Mouse (Mus musculus) embryonic facial prominence, embryonic 13.5 days (tissue): ENCODE measurements around the gene Mapk8ip3. TPM values are rescaled to one million over a fixed set of nuclear protein-coding genes. Genes with fewer than 3 reads are reported as not detected.
"Not testable (repeated sequence)": the region's sequence is repeated elsewhere in the genome, so short reads cannot be mapped to it uniquely, and the experiment has no call there.

Experiments used
- ATAC-seq: fragments of 200-750 bp; cut with Nextera tagmentation; 2 replicates; pipeline ENCODE4 v1.8.0; 2017; ENCODE audit warnings: low read depth; ENCODE audit not compliant: insufficient number of reproducible peaks, insufficient read depth, low FRiP score, low TSS enrichment
- H3K27ac ChIP-seq: fragments of 300-500 bp; sonication (generic); 2 replicates; pipeline ENCODE4 v1.5.1; 2015; ENCODE audit warnings: moderate library complexity, mild to moderate bottlenecking, inconsistent platforms
- H3K27me3 ChIP-seq: fragments of 300-500 bp; sonication (generic); 2 replicates; pipeline ENCODE4 v1.6.1; 2015; ENCODE audit warnings: mild to moderate bottlenecking, inconsistent platforms
- H3K36me3 ChIP-seq: fragments of 300-500 bp; sonication (generic); 2 replicates; pipeline ENCODE4 v1.6.1; 2015; ENCODE audit warnings: mild to moderate bottlenecking, inconsistent platforms
- H3K4me1 ChIP-seq: fragments of 300-500 bp; sonication (generic); 2 replicates; pipeline ENCODE4 v1.6.1; 2015; ENCODE audit warnings: inconsistent platforms
- H3K4me2 ChIP-seq: fragments of 300-500 bp; sonication (generic); 2 replicates; pipeline ENCODE4 v1.6.1; 2015; ENCODE audit warnings: moderate library complexity, mild to moderate bottlenecking, inconsistent platforms
- H3K4me3 ChIP-seq: fragments of 300-500 bp; sonication (generic); 2 replicates; pipeline ENCODE4 v1.5.1; 2015; ENCODE audit warnings: mild to moderate bottlenecking, inconsistent platforms
- H3K9ac ChIP-seq: fragments of 300-500 bp; sonication (generic); 2 replicates; pipeline ENCODE4 v1.6.1; 2015; ENCODE audit warnings: mild to moderate bottlenecking, inconsistent platforms
- H3K9me3 ChIP-seq: fragments of 300-500 bp; sonication (generic); 2 replicates; pipeline ENCODE4 v1.6.1; 2016; ENCODE audit warnings: inconsistent platforms
- WGBS: fragments of 180-500 bp; shearing (Covaris S2); methylation state at CpG from one replicate; pipeline ENCODE4 v1.1.7; 2015; ENCODE audit warnings: mixed read lengths; 5-methylcytosine and 5-hydroxymethylcytosine counted together
- polyA plus RNA-seq: library from polyadenylated mRNA; unstranded; fragments of >200 nt; fragmentation: Nextera tagmentation; extraction: Ambion mirVana; gene quantifications from 2 replicates; pipeline ENCODE4 v1.2.1, GENCODE M21; 2015

Gene Mapk8ip3
- 41.6 and 43.0 TPM in 2 replicates for polyA plus RNA-seq

DNA sequence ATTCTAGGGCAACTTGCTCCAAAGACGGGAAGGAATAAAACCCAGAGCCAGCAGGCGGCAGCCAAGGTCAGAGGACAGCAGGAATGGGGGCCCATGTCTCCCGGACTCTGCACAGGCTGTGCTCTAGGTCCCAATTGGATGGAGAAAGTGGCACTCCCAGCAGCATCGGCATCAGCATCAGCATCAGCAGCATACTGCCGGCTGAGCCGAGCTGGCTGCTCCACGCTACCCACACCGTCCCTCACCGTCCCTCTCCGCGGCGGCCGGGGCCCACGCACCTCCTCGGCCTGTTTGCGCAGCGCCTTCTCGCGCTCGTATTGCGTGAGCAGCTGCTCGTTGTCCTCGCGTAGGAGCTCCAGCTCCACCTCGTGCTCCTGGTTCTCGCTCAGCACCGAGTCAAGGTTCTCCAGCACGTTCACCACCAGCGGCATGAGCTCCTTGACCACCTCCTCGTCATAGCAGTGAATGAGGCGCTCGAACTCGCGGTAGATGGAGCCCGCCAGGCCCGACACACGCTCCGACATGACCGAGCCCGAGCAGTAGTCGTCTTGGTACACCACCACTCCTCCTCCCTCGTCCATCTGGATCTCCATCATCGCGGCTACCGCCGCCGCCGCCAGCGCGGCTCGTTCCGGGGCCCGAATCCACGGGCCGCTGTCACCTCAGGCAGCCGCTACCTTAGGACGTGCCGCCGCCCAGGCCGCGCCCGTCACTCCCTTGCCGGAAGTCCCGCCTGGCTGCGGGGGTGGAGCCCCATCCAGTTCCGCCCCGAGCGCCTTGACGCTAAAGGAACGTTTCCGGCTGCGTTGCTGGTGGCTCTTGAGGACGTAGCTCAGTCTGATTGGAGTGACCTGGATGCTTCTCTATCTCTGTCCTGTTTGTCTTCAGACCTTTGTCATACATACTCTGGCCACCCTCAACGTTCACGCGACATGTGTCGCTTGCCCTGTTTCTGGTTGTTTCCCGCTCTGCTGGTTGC is at the start of gene Mapk8ip3:
Mapk8ip3 (minus strand) TSS at position 719 of the 979 bp plus-strand sequence.
- peak; percentile 90 for ATAC-seq
- Histone ChIP-seq H3K4me1 (peaks cover 24% of the 10 kb centered on the region), H3K36me3 (peaks cover 1% of the 10 kb centered on the region; the same call in 1 of the 2 replicates), H3K4me2 (peak within 1 kb of the TSS; percentile 73), H3K27me3 (no peaks in the 10 kb centered on the region), H3K4me3 (peak within 1 kb of the TSS; percentile 95), H3K9me3 (no peaks in the 10 kb centered on the region), H3K9ac (peak within 1 kb of the TSS; percentile 94), H3K27ac (peak within 1 kb of the TSS; percentile 80)
- WGBS: under 1% methylated on average over 78 of the region's 78 CpGs

DNA sequence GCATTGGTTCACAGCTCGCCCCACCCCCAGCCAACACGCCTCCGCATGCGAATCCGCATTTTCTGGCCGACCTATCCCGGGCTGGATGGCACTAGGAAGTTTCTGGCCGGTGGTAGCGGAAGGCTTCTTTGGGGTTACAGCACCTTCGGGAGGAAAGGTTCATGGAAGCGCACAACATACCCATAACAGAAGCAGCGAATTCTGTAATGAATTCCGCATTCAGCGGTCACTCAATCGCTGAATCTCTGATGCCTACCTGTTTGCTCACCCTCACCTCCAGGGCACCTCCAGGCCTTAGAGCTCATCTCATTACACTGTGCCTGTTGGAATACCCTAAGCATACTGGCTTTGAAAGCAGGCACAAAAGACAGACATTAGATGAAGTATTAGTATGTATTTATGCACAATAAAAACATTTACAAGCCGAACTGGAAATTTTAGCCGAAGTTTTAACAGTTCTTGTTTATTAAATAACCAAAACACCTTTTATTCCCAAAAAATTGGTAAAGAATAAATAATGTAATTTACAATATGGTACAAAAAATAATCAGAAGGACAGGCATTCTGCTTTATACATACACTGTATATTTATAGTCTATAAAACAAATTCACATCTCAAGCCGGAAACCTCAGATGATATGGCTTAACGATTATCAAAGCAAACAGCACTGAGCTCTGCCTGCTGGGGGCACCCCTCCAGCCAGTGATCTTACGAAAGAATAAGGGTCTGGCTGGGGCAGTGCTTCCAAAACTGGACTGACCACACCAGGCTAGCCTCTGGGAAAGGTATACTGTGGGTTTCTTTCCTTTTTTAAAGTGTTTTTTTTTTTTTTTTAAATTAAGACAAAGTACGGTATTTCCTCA is 24.3 kb upstream of the Mapk8ip3 start:
- Histone ChIP-seq H3K4me2 (peak overlapping the region; percentile 73), H3K4me1 (peaks cover 11% of the 10 kb centered on the region), H3K27me3 (no peaks in the 10 kb centered on the region), H3K36me3 (peaks cover 57% of the 10 kb centered on the region), H3K9me3 (no peaks in the 10 kb centered on the region), H3K27ac (peak overlapping the region; percentile 17; the same call in 1 of the 2 replicates), H3K9ac (peak overlapping the region; percentile 93), H3K4me3 (peak overlapping the region; percentile 89)
- 15% methylated on average over 21 of the region's 21 CpGs for WGBS
- peak; percentile 33; the same call in 1 of the 2 replicates for ATAC-seq

DNA sequence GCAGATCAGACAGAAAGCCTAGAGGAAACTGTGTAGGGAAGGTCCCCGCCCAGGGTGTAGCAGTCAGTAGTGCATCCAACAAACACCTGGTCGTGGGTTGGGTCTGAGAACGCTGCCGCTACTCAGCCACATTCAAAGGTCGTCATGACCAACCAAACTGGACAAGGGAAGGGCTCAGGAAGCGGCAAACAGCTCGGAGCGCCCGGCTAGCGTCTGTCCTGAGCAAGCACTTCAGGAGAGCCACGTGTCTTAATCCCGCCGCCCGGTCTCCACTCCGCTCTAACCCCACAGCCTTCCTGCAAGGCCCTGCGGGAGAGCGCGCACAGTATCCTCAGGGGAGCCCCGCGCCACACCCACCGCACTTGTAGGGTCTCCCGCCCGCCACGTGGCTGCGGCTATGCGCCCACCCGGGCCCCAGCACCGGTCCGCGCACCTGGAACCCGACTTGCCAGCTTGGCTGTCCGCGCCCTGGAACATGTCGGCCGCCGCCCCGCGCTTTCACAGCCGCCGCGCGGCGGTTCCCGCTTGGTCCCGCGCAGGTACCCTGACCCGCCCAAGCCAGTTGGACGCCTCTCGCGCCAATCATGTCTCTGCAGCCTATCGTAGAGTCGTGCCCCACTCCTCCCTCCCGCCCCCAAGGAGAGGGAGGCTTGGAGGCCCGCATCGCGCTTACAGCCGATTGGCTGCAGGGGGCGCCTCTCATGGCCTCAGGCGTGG is 23.5 kb upstream of the Mapk8ip3 start, which contains the start of gene Jpt2:
Jpt2 (minus strand) TSS at position 555 of the 717 bp plus-strand sequence.
- peak within 1 kb of the TSS; percentile 73 for H3K4me2 ChIP-seq
- peak within 1 kb of the TSS; percentile 81 for H3K27ac ChIP-seq
- peak within 1 kb of the TSS; percentile 93 for H3K9ac ChIP-seq
- no peaks in the 10 kb centered on the region for H3K27me3 ChIP-seq
- H3K4me1 ChIP-seq: peaks cover 11% of the 10 kb centered on the region
- ATAC-seq: peak; percentile 100
- peak within 1 kb of the TSS; percentile 89 for H3K4me3 ChIP-seq
- H3K9me3 ChIP-seq: no peaks in the 10 kb centered on the region
- H3K36me3 ChIP-seq: peaks cover 57% of the 10 kb centered on the region
- WGBS: under 1% methylated on average over 59 of the region's 59 CpGs

DNA sequence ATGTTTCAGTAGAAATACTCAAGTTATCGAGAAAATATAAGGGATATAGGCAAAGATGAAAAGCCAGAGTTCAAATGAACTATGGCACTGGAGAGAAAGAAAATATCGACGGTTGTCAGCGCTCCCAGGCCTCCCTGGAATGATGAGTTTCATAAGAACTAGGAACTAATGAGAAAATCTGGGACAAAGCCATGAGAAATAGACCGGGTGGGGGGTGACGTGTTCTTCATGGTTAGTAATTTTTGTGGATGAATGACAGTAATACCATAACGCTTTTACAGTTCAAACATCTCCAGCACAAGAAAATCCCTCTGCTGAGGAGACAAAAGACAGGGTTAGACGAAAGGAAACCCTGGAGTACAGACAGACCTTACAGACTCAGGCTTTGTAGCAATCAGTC is 22.6 kb upstream of the Mapk8ip3 start:
- 38% methylated on average over 8 of the region's 8 CpGs for WGBS
- Histone ChIP-seq H3K36me3 (peaks cover 57% of the 10 kb centered on the region), H3K4me3 (peak overlapping the region; percentile 89)

DNA sequence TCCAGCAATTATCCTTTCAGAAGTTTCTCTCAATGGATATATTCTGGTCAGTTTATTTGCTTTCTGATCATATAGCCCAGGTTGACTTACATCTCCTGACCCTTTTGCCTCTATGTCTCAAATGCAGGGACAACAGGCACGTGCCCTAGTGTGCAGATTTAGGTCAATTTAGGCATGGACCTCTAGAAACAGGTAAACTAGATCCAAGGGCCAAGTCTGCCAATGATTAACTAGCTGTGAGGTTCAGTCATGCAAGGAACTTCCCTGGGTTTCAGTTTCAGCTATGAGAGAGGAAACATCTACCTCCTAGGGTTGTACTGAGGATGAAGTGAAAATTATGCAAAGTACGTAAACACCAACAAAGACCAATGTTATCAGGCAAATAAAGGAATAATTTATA is 16.5 kb upstream of the Mapk8ip3 start:
- Histone ChIP-seq H3K4me1 (peaks cover 23% of the 10 kb centered on the region), H3K4me2 (no peak overlapping the region), H3K36me3 (peaks cover 78% of the 10 kb centered on the region), H3K9ac (no peak overlapping the region), H3K4me3 (no peak overlapping the region), H3K9me3 (no peaks in the 10 kb centered on the region), H3K27ac (no peak overlapping the region), H3K27me3 (no peaks in the 10 kb centered on the region)
- 88% methylated on average over 2 of the region's 2 CpGs for WGBS
- ATAC-seq: no peak

More for the DNA sequence above, 22.6 kb upstream of the Mapk8ip3 start:
- Histone ChIP-seq H3K4me2 (peak overlapping the region; percentile 73), H3K9me3 (no peaks in the 10 kb centered on the region), H3K27me3 (no peaks in the 10 kb centered on the region), H3K27ac (0 out of 2 replicates have a peak overlapping the region, but pooled peaks have one; percentile 81), H3K4me1 (peaks cover 11% of the 10 kb centered on the region), H3K9ac (peak overlapping the region; percentile 93)
- no peak for ATAC-seq

DNA sequence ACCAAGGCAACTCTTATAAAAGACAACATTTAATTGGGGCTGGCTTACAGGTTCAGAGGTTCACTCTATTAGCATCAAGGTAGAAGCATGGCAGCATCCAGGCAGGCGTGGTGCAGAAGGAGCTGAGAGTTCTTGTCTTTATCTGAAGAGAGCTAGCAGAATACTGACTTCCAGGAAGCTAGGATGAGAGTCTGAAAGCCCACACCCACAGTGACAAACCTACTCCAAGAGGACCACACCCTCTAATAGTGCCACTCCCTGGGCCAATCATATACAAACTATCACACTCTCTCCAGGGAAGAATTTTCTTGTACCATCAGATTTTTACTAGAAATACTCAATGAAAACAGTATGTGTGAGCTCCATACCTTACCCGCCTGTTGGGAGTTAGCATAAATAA is 13.9 kb upstream of the Mapk8ip3 start:
- H3K27me3 ChIP-seq: no peaks in the 10 kb centered on the region
- H3K9ac ChIP-seq: no peak overlapping the region
- H3K4me3 ChIP-seq: no peak overlapping the region
- ATAC-seq: no peak
- H3K4me2 ChIP-seq: no peak overlapping the region
- H3K27ac ChIP-seq: peak overlapping the region; percentile 78; the same call in 1 of the 2 replicates
- H3K4me1 ChIP-seq: peaks cover 23% of the 10 kb centered on the region
- H3K9me3 ChIP-seq: no peaks in the 10 kb centered on the region
- H3K36me3 ChIP-seq: peaks cover 85% of the 10 kb centered on the region
- 77% methylated on average over 2 of the region's 2 CpGs for WGBS

DNA sequence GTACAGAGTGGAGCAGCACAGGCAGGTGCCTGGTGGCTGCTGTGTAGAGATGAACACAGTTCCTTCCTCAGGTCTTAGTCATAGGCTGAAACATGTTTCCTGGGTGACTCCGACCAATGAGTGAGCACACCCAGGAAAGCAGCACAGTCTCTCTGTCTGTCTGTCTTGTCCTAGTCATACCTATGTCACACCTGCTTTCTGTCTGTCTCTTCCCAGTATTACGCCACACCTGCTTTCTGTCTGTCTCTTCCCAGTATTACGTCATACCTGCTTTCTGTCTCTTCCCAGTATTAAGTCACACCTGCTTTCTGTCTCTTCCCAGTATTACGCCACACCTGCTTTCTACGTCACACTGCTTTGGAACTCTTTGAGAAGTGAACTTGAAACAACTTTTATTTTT is 11.4 kb upstream of the Mapk8ip3 start:
- H3K4me3 ChIP-seq: no peak overlapping the region
- H3K4me1 ChIP-seq: peaks cover 21% of the 10 kb centered on the region
- no peak overlapping the region for H3K27ac ChIP-seq
- no peak for ATAC-seq
- 94% methylated on average over 5 of the region's 5 CpGs for WGBS
- H3K36me3 ChIP-seq: peaks cover 86% of the 10 kb centered on the region
- no peaks in the 10 kb centered on the region for H3K9me3 ChIP-seq
- no peaks in the 10 kb centered on the region for H3K27me3 ChIP-seq
- H3K9ac ChIP-seq: no peak overlapping the region
- no peak overlapping the region for H3K4me2 ChIP-seq

DNA sequence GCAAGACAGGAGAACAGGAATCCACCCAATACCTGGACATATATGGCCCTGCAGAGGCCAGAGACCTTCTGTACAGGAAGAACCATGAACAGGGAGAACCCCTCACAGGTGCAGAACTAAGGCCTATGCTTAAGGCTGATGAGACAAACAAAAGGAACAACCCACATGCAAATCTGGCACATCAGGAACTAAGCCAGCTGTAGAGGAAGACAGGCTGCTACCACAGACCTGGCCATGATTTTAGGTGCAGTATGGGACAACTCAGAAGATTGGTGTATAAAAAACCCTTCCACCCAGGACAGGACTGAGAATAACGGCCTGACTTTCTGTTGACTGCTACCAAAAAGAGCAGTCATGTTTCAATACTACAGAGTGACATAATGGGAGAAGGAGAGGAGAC is 6.8 kb upstream of the Mapk8ip3 start:
- not testable (repeated sequence) for H3K4me1 ChIP-seq, H3K9me3 ChIP-seq, H3K27ac ChIP-seq, ATAC-seq, H3K9ac ChIP-seq, H3K4me2 ChIP-seq, H3K4me3 ChIP-seq, H3K27me3 ChIP-seq
- peaks cover 59% of the 10 kb centered on the region for H3K36me3 ChIP-seq
- WGBS: 86% methylated on average over 1 of the region's 1 CpGs

DNA sequence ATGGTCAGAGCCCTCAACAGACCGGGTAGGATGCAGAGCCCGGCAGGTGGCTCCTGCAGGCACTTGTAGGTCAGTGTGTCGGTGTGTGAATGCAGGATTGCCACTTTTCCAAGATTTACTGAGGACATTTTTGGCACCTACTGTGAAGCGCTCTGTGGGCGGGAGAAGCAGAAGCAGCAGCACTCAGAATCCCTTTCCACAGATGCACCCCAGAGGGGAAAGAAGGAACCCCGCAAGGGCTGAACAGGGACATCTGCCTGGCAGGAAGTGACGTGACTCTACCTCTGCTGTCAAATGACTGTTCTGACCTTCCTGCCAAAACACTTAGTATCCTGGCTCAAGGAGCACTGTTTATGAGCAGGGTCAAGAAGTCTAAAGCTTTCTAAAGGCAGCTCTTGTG is 6.3 kb upstream of the Mapk8ip3 start:
- H3K36me3 ChIP-seq: peaks cover 53% of the 10 kb centered on the region
- H3K4me1 ChIP-seq: no peaks in the 10 kb centered on the region
- no peaks in the 10 kb centered on the region for H3K27me3 ChIP-seq
- no peak overlapping the region for H3K27ac ChIP-seq
- no peak overlapping the region for H3K9ac ChIP-seq
- H3K4me3 ChIP-seq: no peak overlapping the region
- no peak overlapping the region for H3K4me2 ChIP-seq
- H3K9me3 ChIP-seq: no peaks in the 10 kb centered on the region
- no peak for ATAC-seq
- WGBS: 92% methylated on average over 7 of the region's 7 CpGs

DNA sequence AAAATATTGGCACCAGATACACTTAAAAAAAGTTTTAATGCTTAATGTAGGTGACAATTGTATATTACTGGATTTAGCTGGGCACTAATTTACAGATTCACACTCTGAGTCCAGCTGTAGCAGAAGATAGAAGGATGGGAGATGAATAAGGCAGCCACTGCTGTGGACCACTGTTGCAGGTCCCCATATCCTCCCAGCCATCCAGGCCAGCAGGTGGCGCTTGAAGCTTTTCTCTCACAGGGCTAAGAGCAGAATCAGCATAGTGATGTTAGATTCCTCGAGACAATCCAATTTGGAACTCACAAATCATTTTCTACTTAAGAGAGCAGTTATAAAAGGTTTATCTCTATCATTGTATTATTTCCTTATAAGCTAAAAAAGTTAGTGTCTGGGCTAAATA is 5.7 kb upstream of the Mapk8ip3 start:
- H3K36me3 ChIP-seq: peaks cover 47% of the 10 kb centered on the region
- WGBS: 18% methylated on average over 2 of the region's 2 CpGs
- H3K27ac ChIP-seq, H3K27me3 ChIP-seq, H3K9ac ChIP-seq, ATAC-seq, H3K4me1 ChIP-seq, H3K4me2 ChIP-seq, H3K4me3 ChIP-seq, H3K9me3 ChIP-seq: not testable (repeated sequence)

DNA sequence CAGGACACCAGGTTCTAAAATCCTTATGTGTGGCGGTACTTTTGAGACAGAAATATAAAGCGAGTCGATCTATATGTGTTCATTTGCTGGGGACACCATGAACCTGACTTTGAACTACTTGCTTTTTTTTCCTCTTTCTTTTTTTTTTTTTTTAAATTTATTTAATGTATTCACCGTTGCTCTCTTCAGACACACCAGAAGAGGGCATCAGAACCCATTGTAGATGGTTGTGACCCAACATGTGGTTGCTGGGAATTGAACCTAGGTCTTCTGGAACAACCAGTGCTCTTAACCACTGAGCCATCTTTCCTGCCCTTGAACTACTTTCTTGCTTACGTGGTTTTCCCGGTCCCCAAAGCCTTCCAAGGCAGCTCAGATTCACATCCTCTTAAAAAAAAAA is 489 bp upstream of the Mapk8ip3 start:
- Histone ChIP-seq H3K27me3 (no peaks in the 10 kb centered on the region), H3K9me3 (no peaks in the 10 kb centered on the region), H3K27ac (peak overlapping the region; percentile 80), H3K4me1 (peaks cover 24% of the 10 kb centered on the region), H3K36me3 (0 out of 2 replicates have a peak, but pooled peaks cover 3% of the 10 kb centered on the region), H3K9ac (peak overlapping the region; percentile 94), H3K4me2 (peak overlapping the region; percentile 73), H3K4me3 (peak overlapping the region; percentile 95)
- 49% methylated on average over 6 of the region's 6 CpGs for WGBS
- no peak for ATAC-seq
